Mouse (Mus musculus) large intestine, adult 2 months (tissue): Measurements from ENCODE around the gene Slc1a6. TPM values are rescaled to one million over a fixed set of nuclear protein-coding genes. Genes with fewer than 3 reads are reported as not detected.

Source experiments
- polyA plus RNA-seq: library from polyadenylated mRNA; depleted of rRNA; stranded (reverse); fragments of >200 nt; gene quantifications from 2 replicates; pipeline ENCODE4 v1.2.3, GENCODE M21; 2012; rRNA removed

The Slc1a6 gene
- polyA plus RNA-seq, 1 experiment = 0.40 TPM

Other genes starting within 250 kb of the Slc1a6 start
- gene Ilvbl, start 206.2 kb upstream of the Slc1a6 start, polyA plus RNA-seq = 96.0 and 135 TPM in 2 replicates
- gene Syde1, start 188.5 kb upstream of the Slc1a6 start, polyA plus RNA-seq = 10.9 and 11.3 TPM in 2 replicates
- gene Olfr1357, start 162.4 kb upstream of the Slc1a6 start, polyA plus RNA-seq = not detected in 2 replicates
- gene Casp14, start 62.2 kb upstream of the Slc1a6 start, polyA plus RNA-seq = 0.06 TPM in 1 of 2 replicates, not detected in the other
- not detected in 2 replicates for gene Ccdc105, start 27.4 kb upstream of the Slc1a6 start, polyA plus RNA-seq
- gene Olfr1356, start 71.7 kb downstream of the Slc1a6 start, polyA plus RNA-seq = not detected in 2 replicates
- not detected in 2 replicates for gene Olfr1355, start 95.0 kb downstream of the Slc1a6 start, polyA plus RNA-seq
- gene Olfr1354, start 132.7 kb downstream of the Slc1a6 start, polyA plus RNA-seq = not detected in 2 replicates
- gene Olfr8, start 170.1 kb downstream of the Slc1a6 start, polyA plus RNA-seq = not detected in 2 replicates
- not detected in 2 replicates for gene Olfr1353, start 182.8 kb downstream of the Slc1a6 start, polyA plus RNA-seq
- not detected in 2 replicates for gene Olfr1352, start 200.6 kb downstream of the Slc1a6 start, polyA plus RNA-seq
- not detected in 2 replicates for gene Olfr1351, start 232.0 kb downstream of the Slc1a6 start, polyA plus RNA-seq
- not detected in 2 replicates for gene Olfr57, start 248.2 kb downstream of the Slc1a6 start, polyA plus RNA-seq